Mouse (Mus musculus): Measurements from ENCODE around the gene Golph3.

- TF ChIP-seq CTCF (IDR thresholded peaks at IDR 0.05; ENCODE audit: borderline replicate concordance, extremely low read depth, insufficient read depth, insufficient read length), result no peak
- no peak for TF ChIP-seq POLR2A (IDR thresholded peaks at IDR 0.05; ENCODE audit: borderline replicate concordance, extremely low read depth, insufficient read depth, insufficient read length, poor library complexity, severe bottlenecking)
These were observed 28.6 kb downstream of the Golph3 start for GRCm38 (mm10) chr15:12349840-12350239.

Measured in brain, embryonic 14.5 days (tissue).